Mouse (Mus musculus): Measurements from ENCODE around the gene Pafah2.
A peak's percentile ranks its signal among the peaks of the same experiment; 100 is the strongest.

The Pafah2 gene

GRCm38 (mm10) chr4:134460277-134460676 is 64.2 kb downstream of the Pafah2 start:
- DNase-seq (ENCODE audit: low read depth, low spot score): peak; percentile 53

GRCm38 (mm10) chr4:134461252-134461651 is 65.1 kb downstream of the Pafah2 start:
- no peak for DNase-seq (ENCODE audit: low read depth, low spot score)

- no peak for DNase-seq (ENCODE audit: low read depth, low spot score)
These were observed 69.7 kb downstream of the Pafah2 start for GRCm38 (mm10) chr4:134465789-134466188.

DNA sequence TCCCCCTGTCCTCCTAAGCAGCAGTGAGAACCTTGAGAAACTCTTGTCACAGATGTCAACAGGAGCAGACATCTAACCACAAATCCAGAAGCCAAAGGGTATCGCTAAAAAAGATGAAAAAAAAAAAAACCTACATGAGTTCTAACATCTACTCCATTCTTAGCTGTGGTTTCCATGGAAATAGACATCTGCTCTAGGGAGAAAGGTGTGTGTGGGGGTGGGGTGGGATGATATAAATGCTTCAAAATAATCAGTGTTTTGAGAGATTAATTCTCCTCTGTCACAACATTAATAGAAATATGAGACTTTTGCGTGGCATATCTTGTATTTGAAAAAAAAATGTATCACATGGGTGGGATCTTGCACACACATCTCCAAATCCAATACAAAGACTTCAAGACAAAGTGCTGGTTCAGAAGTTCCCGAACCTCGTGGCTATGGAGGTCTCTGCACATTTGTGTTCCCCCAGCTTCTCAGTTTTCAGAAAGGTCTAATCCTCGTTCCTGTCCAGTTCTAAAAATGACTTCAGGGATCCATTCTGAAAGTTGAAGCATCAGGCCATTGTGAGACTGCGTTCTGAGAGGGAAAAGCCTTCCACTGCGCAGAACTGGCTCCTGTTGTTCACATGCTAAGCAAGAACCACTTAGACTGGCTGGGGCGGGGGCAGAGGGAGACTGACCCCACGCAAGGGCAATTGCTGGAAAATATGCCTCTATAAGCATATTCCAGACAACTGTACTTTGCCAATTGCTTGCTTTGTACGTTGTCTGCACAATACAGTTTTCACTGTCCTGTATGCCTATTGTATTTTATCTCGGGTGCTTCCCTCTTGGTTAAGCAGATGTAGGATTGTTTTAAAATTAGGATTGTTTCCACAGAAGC is 70.5 kb downstream of the Pafah2 start:
- no peak for DNase-seq (ENCODE audit: low read depth, low spot score)

DNA sequence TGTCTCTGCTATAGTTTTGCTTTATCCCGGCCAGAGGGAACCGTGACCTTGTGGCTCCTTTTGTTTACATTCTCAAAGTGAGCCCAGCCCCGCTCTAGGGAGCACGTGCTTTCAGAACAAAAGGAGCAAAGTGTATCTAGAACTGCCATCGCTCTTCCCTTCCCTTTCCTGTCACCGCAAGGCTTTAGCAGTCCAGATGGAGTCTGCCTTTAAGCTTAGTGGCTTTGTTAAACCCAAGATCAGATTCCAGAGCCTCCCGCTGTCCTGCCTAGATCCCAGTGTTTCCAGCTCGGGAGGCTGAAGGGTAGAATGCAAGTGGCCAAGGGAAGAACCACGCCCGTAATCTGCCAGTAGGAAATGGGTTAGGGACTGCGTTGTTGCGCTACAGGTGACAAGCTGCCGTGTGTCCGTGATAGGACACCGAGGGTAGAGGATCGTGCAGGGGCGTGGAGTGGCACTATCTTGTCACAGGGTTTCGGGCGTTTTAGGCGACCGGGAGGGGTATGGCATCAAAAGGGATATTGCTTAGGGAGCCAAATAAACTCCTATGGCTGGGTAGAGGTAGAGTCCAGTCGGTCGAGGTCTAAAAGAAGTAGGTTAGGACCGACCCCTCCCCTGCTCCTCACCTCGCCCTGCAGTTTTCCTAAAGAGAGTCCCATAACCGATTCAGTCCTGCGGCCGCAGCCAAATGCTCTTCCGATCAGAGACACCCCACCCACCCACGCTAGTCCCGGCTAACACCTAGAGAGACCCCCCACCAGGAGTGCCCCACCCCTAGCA is 71.5 kb downstream of the Pafah2 start:
- peak; percentile 46 for DNase-seq (ENCODE audit: low read depth, low spot score)

GRCm38 (mm10) chr4:134468215-134468575 is 72.1 kb downstream of the Pafah2 start, which contains the start of gene Stmn1:
Stmn1 (plus strand) TSS chr4:134468320.
- DNase-seq (ENCODE audit: low read depth, low spot score): peak; percentile 92

DNA sequence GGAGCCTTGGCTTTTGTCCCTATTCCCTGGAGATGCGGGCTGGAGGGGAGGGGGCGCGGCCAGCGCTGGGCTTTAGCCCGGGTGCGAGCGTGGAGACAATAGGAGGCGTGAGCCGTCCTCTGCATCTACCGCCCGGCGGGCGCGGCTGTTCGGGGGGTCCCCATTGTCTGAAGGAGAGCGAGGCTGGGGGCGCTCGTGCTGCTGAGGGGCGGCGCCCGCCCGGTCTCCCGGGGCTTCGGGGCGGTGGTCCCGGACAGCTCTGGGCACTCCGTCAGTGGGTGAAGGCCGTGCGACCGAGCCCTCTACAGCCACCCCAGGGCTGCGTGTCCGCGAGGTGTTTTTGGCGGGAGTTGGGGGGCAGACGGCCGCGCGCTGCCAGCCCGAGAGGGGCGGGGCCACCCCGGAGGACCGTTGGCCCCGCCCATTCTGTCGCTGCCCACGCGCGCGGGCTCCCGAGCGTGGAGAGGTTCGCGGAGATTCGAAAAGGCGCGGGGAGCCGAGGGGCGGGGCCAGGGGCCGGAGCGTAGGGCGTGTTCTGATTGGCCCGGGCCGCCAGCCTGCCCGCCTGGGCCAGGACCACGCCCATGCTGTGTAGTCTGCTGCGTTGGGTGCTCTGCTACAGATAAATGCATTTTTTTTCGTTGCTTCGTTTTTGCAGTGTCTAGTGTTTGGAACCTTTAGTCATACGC is 72.6 kb downstream of the Pafah2 start:
- DNase-seq (ENCODE audit: low read depth, low spot score): peak; percentile 95

DNA sequence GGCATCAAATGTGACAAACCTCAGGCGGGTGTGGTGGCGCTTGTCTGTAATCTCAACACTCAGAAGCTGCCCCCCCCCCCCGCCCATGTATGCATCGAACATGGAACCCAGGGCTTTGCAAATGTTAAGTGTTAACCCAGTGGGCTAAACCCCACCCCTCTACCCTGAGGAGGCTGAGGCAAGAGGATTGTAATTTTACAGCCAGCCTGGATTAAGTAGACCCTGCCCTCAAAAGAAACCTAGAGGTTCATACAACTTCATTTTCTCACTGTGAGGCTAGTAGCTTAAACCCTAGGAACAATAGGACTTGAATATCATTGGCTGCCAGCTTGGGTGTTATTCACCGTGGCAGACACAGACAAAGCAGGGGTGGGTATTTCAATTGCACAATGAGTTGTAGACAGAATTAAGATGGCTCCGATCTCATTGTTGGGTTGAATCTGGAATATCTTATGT is 73.2 kb downstream of the Pafah2 start:
- no peak for DNase-seq (ENCODE audit: low read depth, low spot score)

DNA sequence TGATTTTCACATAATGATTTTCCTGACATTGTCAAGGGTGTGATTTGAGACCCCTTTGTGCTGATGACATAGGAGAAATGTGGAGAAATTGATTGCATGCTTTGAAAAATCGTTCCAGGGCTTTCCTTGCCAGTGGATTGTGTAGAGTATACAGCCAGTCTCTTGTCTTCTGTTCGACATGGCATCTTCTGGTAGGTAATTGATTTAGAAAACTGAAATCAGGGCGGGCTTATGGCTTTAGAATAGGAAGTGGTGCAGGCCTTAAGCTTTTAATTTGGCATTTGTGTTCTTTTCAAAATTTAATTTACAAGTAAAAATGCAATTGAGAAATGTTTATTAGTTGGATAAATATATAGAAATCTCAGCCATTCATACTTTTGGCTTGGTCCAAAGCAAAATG is 73.9 kb downstream of the Pafah2 start:
- no peak for DNase-seq (ENCODE audit: low read depth, low spot score)

DNA sequence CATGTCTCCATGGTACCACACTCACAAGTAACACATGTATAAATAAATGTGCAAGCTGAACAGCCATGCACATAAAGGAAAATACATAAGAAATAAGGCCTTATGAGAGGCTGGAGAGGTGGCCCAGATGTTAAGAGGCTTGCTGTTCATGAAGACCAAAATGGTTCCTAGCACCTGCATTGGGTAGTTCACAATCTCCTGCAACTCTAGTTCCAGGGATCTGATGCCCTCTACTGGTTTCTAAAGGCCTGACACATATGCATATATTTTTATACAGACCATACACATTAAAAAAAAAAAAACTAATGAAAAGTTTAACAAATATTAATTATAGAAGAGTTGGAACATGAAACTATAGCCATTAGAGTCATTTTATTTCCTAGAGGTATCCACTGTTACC is 75.3 kb downstream of the Pafah2 start:
- DNase-seq (ENCODE audit: low read depth, low spot score): peak; percentile 37

DNA sequence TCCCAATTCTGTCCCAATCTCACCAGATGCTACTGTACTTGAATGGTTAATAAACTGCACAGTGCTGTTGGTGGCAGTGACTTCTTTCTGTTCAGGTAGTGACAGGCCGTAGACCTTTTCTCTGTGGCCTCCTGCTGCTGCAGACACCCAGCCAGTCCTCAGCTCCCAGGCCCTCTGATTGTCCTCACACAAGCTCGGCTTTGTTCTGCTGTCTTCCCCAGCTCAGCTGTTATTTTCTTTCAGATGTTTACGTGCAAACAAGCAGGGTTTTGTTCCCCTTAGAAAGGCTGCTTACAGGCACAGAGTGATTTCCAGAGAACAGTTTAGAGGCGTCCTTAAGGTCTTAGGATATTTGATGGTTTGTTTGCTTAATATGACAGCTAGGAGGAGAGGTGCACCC is 77.6 kb downstream of the Pafah2 start:
- no peak for DNase-seq (ENCODE audit: low read depth, low spot score)

- DNase-seq (ENCODE audit: low read depth, low spot score): no peak
These were observed 78.1 kb downstream of the Pafah2 start for GRCm38 (mm10) chr4:134474240-134474639.

- DNase-seq (ENCODE audit: low read depth, low spot score): no peak
These were observed 80.8 kb downstream of the Pafah2 start for GRCm38 (mm10) chr4:134476899-134477298.
